Mouse (Mus musculus): ENCODE measurements around the gene Cwc22. TPM values are rescaled to one million over a fixed set of nuclear protein-coding genes. Genes with fewer than 3 reads are reported as not detected.
A peak's percentile ranks its signal among the peaks of the same experiment; 100 is the strongest.

Cwc22 gene
- 10 to 100 TPM; 46.6 to 49.8 (median 48.4) TPM for polyA plus RNA-seq (2017; shearing (Covaris generic))

DNA sequence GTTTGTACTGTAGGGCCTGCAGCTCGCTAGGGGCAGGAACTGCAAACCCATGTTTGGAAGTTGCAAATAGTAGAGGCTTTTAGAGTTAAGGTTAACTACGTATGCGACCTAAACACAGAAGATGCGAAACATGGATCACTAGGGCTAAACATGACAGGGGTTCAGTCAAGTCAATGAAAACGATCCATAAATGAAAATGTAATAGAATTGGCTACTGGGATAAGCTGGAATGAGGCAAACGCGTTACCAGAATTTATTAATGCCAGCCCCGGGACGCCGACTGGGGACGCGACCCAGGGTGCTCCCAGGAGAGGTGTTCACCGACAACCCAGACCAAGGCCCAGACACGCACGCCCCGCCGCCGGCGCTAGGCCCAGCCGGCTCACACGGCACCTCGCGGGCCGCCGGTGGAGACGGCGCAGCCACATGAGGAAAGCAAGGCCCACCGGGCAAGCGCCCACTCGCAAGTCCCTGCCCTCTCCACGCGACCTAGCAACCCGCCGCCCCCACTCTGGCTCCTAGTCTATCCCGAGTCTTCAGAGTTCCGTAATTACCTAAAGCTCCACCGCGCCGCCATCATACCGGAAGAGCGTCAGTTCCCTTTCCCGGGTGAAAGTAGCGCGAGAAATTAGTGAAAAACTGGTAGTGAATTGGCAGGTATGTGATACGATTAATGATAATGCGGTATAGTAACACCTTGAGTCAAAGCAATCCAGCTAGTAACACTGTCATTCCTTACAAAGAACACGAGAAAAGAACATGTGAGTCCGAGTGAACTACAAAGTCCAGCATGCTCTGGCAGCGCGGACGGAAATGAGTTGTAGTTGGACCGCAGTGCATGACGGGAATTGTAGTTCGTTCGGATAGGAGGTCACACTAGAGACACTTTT, at the start of gene Cwc22:
Cwc22 (minus strand) TSS at position 780 of the 890 bp plus-strand sequence.
- peak; percentile 98 for ATAC-seq

- ATAC-seq = no peak
Measured at GRCm38 (mm10) chr2:77993727-77994401, 47.7 kb upstream of the Cwc22 start.

GRCm38 (mm10) chr2:77992951-77993604, 46.9 kb upstream of the Cwc22 start:
- ATAC-seq = no peak

- no peak for ATAC-seq
Measured at GRCm38 (mm10) chr2:77990820-77991219, 44.6 kb upstream of the Cwc22 start.

GRCm38 (mm10) chr2:77990121-77990520, 43.9 kb upstream of the Cwc22 start:
- ATAC-seq = no peak

GRCm38 (mm10) chr2:77989390-77989789, 43.2 kb upstream of the Cwc22 start:
- ATAC-seq = no peak

DNA sequence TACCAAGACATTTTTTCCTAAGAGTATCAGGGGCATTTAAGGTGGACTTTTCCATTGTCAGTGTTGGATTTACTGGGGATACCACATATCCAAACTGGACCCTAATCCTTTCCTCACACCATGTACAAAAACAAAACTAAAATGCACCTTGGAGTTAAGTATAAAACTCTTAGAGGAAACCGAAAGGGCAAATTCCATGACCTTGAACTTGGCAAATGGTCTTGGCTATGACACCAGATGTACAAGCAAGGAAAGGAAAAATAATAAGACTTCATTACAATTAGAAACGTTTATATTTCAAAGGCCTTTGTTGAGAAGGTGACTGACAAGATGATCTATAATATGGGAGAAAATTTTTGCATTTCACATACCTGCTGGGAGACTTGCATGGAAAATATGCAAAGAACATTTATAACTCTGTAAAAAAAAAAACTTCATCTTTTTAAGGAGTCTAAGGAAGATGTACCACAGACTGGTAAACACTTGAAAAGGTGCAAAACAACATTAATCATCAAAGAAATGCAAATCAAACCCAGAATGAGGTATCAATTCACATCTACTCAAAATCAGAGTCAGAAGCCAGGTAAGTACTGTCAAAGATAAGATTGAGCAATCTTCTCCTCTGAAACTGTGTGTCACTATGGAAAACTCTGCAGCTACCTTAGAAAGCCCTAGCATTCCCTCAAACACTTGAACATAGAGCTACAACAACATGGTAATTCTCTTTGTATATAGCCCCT, 40.0 kb upstream of the Cwc22 start:
- no peak for ATAC-seq

- no peak for ATAC-seq
Measured at GRCm38 (mm10) chr2:77984209-77984608, 38.0 kb upstream of the Cwc22 start.

DNA sequence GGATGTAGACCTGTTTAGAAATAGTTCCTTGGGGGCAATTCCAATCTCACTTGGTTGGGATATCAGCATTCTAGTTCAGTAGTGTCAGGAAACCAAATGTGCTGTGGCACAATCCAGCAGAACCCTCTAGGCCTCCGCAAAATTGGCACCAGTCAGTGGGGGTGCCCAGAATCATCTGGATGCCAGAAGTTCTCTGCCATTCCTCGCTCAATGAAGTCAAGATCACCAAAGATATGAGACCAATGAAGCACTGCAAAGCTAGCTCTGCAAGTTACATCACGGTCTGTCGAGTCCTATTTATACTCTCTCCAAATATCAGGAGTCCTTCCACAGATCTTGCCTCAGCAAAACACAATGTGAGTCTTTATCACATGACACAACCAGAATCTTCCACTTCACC, 35.7 kb upstream of the Cwc22 start:
- ATAC-seq = no peak

- ATAC-seq = no peak
Measured at GRCm38 (mm10) chr2:77980696-77981095, 34.5 kb upstream of the Cwc22 start.

- no peak for ATAC-seq
Measured at GRCm38 (mm10) chr2:77979519-77979918, 33.3 kb upstream of the Cwc22 start.

DNA sequence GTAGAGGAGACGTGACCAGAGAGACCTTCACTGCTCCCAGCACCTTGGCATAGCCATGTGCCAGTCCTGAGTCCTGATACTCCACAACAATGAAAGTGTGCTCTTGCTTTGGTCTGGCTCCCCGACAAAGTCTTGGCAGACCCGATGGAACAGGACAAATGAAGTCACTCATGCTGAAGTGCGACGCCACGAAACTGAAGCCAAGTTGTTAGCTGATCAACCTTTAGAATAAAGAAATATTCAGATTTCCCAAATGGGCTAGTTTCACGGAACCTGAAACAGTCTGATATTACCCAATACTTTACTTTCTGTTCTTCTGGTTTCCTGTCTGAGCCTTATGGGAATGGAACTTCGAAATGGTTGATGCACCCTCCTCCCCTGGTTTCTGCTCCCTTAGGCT, 32.9 kb upstream of the Cwc22 start:
- no peak for ATAC-seq

GRCm38 (mm10) chr2:77978256-77978655, 32.1 kb upstream of the Cwc22 start:
- ATAC-seq = no peak

DNA sequence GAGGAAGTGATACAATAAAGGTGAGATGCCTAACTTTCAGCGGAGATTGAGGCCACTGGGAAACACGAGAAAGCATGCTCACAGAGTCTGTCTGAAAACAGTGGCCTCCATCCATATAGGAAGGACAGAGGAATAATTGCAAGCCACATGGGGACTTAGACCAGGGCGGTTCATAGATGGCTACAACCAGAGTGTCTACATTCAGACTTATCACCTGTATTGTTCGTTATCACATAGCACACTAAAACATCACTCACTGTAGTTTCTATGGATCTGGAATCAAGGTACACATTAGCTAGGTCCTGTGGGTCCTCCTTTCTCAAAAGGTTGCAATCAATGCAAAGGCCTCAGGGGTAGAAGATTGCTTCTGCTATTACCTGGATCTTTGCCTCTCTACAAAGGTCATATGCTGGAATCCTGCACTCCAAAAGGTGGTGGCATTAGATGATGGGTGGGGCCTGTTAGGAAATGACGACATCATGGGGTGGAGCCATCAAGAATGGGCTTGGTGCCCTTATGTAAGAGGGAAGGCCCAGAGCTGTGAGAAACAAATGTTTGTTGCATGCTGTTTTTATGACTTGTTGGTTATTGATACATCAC, 30.2 kb upstream of the Cwc22 start:
- no peak for ATAC-seq

GRCm38 (mm10) chr2:77975606-77976005, 29.4 kb upstream of the Cwc22 start:
- ATAC-seq = no peak

GRCm38 (mm10) chr2:77974986-77975385, 28.8 kb upstream of the Cwc22 start:
- no peak for ATAC-seq

- no peak for ATAC-seq
Measured at GRCm38 (mm10) chr2:77974366-77974765, 28.2 kb upstream of the Cwc22 start.

GRCm38 (mm10) chr2:77973296-77973695, 27.1 kb upstream of the Cwc22 start:
- no peak for ATAC-seq

GRCm38 (mm10) chr2:77972541-77972940, 26.4 kb upstream of the Cwc22 start:
- ATAC-seq = no peak

GRCm38 (mm10) chr2:77971871-77972270, 25.7 kb upstream of the Cwc22 start:
- no peak for ATAC-seq

DNA sequence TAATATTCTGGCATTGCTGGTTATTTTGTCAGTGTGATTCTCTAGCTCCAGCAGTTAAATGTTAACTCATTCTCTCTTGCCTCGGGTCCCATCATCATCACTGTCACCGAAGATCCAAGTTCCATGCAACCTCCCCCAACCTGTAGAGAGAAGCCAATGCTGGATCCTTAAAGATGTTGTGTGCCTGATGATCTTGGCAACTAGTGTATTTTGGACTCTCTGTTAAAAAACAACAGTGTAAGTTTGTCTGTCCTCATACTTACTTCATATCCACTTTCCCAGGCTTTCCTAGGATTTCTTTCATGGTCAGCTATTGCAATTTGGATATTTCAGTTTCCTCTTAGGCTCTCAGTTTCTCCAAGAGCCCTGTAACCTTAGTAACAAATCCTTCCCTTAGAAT, 25.2 kb upstream of the Cwc22 start:
- no peak for ATAC-seq

DNA sequence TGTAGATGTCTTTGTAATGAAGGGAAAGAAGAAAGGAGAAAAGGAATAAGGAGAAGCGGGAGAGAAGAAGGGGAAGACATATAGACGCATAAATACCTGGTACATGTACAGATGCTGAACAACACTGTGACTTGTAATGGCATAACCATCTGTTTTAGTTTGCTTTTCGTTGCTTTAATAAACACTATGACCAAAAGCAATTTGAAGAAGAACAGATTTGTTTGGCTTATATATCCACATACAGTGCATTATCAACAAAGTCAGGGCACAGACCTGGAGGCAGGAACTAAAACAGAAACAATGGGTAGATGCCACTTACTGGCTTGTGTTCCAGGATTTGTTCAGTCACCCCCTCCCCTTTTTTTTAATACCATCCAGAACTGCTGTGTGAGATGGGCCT, 24.4 kb upstream of the Cwc22 start:
- no peak for ATAC-seq

Measured in inflammation-experienced regulatory T-cells, adult 6 months (primary cell).